Mouse (Mus musculus): ENCODE measurements around the gene Arf1.

DNA sequence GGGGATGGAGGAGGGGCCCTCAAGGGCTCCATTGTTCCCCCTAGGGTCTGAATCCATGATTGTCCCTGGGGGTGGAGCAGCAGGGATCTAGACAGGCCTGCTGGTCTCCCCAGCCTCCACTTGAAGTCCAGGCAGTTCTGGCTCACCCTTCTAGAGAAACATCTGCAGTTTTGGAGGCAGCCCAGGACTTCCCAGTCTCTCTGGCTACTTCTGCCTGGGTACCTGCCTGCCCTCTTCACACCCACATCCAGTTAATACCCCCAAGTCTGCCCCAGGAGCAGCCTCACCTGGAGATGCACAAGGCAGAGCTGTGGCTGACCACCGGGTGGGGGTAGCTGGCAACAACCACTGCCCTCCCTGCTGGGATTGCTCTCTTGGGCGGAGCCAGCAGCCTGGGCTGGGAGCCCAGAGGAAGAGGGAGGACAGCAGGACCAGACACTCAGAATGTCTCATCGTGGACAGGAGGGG lies 45.2 kb downstream of the Arf1 start, which contains the start of gene Gjc2:
- TF ChIP-seq CTCF (IDR thresholded peaks at IDR 0.05; ENCODE audit: low read depth, low read length) (no peak), POLR2A (IDR thresholded peaks at IDR 0.05; ENCODE audit: extremely low read depth, insufficient read depth, low read length) (no peak)
